Mouse (Mus musculus): ENCODE data around the gene Lysmd1.

The Lysmd1 gene

DNA sequence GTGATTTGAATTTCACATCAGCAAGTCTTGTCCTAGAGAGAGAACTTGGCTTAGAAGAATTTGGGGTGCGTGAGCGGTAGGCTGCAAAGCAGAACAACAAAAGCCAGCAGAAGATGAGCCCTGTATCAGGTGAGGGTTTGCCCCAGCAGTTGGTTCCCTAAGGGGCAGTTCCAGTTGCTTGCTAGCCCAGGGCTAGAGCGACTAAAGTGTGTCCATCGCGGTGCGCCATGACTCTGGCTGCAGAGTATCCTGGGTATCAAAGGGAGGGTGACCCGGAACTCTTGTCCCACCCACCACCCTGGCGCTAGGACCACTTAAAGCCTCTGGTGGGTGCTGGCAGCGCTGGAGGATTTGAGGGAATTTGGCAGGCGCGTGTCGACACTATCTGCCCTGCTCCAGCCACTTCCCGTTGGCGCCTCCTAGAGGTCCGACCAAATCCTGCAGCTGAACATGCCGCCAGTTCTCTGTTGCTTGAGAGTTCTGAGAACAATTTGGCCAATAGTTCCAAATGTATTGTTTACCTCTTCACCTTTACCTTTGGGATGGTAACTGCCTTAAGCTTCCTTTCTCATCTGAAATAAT lies 40.2 kb downstream of the Lysmd1 start:
- DNase-seq = peak; percentile 94

DNA sequence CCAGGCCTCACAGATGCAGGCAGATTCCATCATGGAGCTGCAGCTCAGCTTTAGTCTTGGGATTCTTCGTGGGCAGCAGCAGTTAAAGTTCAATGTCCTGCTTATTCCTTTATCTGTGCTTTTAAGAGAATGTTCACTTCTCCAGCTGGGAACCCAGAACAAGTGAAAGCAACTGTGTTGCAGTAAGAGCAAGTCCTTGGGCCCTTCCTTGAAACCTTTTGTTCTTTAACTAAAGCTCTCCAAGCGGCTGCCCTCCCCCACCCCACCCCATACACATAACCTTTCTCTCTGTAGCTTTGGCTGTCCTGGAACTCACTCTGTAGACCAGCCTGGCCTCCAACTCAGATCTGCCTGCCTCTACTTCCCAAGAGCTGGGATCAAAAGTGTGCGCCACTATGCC lies 42.6 kb downstream of the Lysmd1 start:
- no peak for DNase-seq

DNA sequence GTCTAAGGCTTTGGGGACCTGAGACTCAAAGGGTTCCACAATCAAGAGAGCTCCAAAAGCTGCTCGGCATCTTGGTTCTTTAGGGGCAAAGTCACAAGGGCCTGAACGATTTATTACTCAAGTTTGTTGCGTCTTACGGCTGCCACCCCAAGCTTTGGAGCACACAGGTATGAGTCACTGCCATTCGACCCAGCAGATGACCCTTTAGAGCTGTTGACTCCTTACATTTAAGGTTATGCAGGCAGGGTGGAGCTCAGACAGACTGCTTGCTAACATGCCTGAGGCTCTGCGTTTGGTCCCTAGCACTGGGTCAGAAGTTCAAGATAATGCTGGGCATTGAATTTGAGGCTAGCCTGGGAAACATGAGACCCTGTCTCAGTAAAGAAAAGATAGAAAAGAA lies 43.7 kb downstream of the Lysmd1 start:
- DNase-seq = no peak

DNA sequence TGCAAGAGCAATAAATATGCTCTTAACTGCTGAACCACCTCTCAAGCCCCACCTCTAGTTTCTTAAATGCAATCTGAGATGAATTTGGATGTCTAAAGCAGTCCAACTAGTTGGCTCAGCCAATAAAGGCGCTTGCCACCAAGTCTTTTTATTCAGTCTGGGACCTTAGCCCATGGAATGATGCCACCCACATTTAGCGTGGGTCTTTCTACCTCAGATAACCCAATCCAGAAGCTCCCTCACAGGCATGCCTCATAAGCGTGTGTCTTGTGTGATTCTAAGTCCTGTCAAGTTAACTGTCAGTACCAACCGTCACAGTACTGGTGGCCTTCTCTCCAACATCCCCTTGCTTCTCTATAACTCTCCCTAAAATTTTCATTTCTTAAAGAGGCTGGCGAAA lies 45.1 kb downstream of the Lysmd1 start:
- DNase-seq = no peak

DNA sequence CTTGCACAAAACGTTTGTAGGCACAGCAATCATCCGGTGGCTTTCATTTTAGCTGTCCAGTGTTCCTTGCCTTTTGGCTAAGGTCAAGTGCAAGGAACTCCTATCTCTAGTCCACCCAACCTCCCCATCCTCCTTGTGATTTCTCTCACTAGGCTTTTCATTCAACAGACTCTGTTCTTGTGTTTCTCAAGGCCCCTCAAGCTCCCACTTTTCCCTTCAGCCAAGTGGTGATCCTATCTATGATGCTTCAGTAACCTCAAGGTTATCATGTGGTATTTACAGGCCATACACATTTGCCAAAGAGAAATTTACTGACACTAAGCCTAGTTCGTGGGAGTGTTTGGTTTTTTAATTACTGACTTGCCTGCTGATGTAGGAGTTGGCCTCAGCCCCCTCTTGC lies 46.0 kb downstream of the Lysmd1 start:
- DNase-seq = no peak

DNA sequence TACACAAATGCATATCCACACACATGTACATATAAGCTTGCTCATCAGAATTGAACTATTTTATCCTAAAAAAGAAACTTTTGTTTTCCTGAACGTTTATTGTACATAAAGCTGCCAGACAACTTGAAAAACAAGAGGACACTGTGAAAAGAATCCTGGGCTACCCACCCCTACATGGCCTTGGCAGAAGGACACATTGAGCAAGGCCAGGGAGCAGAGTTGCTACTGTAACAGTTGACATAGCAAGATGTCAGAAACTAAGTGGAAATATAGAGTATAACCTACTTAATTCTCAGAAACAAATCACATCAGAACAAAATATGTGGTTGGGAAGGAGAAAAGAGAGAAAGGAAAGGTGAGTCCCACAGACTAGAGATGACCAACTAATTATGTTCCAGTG lies 48.0 kb downstream of the Lysmd1 start:
- DNase-seq = no peak

DNA sequence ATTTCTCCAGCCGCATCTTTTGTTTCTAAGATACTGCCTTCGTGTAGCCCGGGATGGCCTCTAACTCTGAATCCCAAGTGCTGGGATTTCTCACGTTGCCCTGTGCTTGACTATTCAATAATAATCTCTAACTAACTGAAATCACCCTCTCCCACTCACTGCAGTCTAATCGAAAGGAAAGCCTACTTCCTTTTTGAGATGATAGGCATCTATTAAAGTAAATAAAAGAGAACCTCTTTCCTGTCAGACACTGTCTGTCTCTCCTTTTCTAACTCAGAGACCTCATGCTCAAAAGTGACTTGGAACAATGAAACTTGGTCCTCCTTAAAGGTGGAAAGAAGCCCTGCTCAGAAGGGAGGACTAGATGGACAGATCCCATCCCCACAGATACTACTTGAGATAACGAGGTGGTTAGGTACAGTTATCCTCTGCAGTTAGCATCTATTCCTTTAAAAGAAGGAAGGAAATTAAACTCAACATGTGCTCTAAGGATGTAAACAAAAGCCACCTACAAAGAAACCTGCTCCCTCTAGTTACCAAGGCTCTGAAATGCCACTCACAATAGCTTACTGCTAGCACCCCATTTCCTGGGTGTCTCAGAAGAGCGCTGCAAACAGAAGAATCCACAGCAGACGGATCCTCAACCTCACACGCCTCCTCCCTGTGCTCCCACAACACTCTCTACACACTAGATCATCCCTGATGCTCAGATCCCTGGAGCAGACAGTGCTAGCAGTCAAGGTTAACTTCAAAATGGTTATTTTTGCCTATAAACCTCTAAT lies 51.1 kb downstream of the Lysmd1 start:
- no peak for DNase-seq

DNA sequence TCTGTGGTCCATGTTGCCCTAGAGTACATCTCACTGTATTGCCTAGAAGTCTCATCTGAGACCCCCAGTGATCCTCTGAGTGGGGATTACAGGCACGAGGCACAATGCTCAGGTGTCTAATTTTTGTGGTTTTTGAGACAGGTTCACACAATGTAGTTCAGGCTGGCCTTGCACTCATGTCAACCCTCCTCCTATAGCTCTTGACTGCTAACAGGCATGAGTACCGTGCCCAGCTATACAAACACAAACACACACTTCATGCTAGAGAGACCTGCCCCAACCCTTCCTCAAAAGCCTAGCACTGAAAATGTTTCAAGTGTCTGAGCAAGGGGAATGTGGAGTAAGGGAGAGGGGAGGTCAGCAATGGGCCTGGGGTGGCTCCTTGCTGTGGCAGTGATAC lies 52.2 kb downstream of the Lysmd1 start:
- no peak for DNase-seq

DNA sequence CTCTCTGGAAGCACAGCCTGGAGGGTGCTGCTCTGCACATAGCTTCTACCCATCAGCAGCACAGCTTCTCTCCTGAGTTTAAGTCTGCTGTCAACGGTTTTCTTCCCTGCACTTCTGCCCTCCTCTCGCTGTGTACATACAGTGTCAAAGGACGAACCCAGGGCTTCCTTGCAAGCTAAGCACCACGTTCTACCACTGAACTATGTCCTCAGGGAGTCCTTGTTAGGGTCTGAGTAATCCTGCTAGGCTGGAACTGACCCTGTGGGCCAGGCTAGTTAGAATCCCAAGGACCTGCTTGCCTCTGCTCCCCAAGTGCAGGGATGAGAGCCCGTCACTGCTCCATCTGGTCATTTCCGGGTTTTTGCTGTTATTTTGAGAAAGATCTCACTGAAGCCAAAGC lies 53.0 kb downstream of the Lysmd1 start:
- DNase-seq = no peak
